Mouse (Mus musculus): Measurements from ENCODE around the gene Wdr70. TPM values are rescaled to one million over a fixed set of nuclear protein-coding genes. Genes with fewer than 3 reads are reported as not detected.

Gene Wdr70
- polyA plus RNA-seq, 1 experiment from 2014 or later, result 49.3 TPM

DNA sequence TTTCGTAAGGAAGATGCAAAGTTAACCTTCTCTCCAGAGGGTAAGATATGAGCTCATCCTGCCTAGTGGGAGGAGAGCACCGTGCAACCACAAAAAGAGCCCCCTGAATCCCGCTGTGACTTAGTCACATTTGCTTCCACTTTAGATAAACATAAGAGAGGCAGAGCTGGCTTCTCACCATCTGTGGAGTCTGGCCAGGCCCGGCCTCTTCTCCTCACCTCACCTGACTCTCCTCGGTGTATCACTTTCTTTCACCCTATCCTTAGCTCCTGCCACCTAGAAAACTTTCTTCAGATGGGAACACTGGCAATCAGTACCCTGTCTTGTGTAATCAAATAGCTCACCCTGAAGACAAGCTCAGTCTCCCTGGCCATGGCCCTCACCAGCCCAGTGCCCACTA lies 240.2 kb downstream of the Wdr70 start:
- no peaks in the 10 kb centered on the region for H3K4me1 ChIP-seq (ENCODE audit: control insufficient read depth, insufficient read depth, low read length)
- H3K9ac ChIP-seq (ENCODE audit: low read depth, low read length), result no peak overlapping the region
- no peaks in the 10 kb centered on the region for H3K27me3 ChIP-seq (ENCODE audit: control insufficient read depth, insufficient read depth, low read length)
- ATAC-seq (replicated peaks; ENCODE audit: insufficient number of reproducible peaks, low FRiP score, low TSS enrichment), result no peak
- H3K4me3 ChIP-seq (ENCODE audit: low read depth, low read length), result no peak overlapping the region
- H3K27ac ChIP-seq (ENCODE audit: low read depth, low read length), result no peak overlapping the region
- WGBS (ENCODE audit: insufficient replicate concordance), result 60% methylated on average over 5 of the region's 5 CpGs
- no peaks in the 10 kb centered on the region for H3K36me3 ChIP-seq (ENCODE audit: control insufficient read depth, insufficient read depth, low read length)
- H3K4me2 ChIP-seq, result no peak overlapping the region
- H3K9me3 ChIP-seq (replicated peaks; ENCODE audit: control insufficient read depth, low read length), result no peaks in the 10 kb centered on the region

GRCm38 (mm10) chr15:7857418-7857817 lies 241.6 kb downstream of the Wdr70 start:
- no peaks in the 10 kb centered on the region for H3K9me3 ChIP-seq (replicated peaks; ENCODE audit: control insufficient read depth, low read length)
- no peak overlapping the region; the same call in 1 of the 2 replicates for H3K4me2 ChIP-seq
- H3K4me3 ChIP-seq (ENCODE audit: low read depth, low read length), result no peak overlapping the region
- no peak overlapping the region for H3K27ac ChIP-seq (ENCODE audit: low read depth, low read length)
- 60% methylated on average over 13 of the region's 13 CpGs for WGBS (ENCODE audit: insufficient replicate concordance)
- ATAC-seq (replicated peaks; ENCODE audit: insufficient number of reproducible peaks, low FRiP score, low TSS enrichment), result no peak
- no peaks in the 10 kb centered on the region for H3K36me3 ChIP-seq (ENCODE audit: control insufficient read depth, insufficient read depth, low read length)
- H3K4me1 ChIP-seq (ENCODE audit: control insufficient read depth, insufficient read depth, low read length), result no peaks in the 10 kb centered on the region
- H3K9ac ChIP-seq (ENCODE audit: low read depth, low read length), result no peak overlapping the region
- H3K27me3 ChIP-seq (ENCODE audit: control insufficient read depth, insufficient read depth, low read length), result no peaks in the 10 kb centered on the region

DNA sequence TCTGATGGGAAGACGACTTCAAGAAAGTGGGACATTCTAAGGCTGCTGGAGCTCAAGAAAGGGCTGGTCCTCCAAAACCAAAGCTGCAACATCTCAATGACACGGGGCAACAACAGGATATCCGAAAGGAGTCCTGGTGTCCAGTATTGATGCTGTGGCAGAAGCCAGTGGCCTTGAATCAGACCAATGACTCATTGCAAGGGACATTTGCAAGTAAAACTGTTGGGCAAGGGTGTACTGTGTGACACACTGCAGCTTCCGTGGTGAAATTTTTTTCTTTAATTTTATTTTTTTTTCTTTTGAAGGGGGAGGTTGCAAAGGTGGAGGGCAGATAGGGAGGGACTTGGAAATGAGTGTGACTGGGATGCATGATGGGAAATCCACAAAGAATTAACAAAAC lies 256.6 kb downstream of the Wdr70 start:
- Histone ChIP-seq H3K27me3 (ENCODE audit: control insufficient read depth, insufficient read depth, low read length) (no peaks in the 10 kb centered on the region), H3K9ac (ENCODE audit: low read depth, low read length) (no peak overlapping the region), H3K4me2 (no peak overlapping the region), H3K4me3 (ENCODE audit: low read depth, low read length) (no peak overlapping the region), H3K27ac (ENCODE audit: low read depth, low read length) (no peak overlapping the region), H3K9me3 (replicated peaks; ENCODE audit: control insufficient read depth, low read length) (no peaks in the 10 kb centered on the region), H3K36me3 (ENCODE audit: control insufficient read depth, insufficient read depth, low read length) (no peaks in the 10 kb centered on the region), H3K4me1 (ENCODE audit: control insufficient read depth, insufficient read depth, low read length) (no peaks in the 10 kb centered on the region)
- ATAC-seq (replicated peaks; ENCODE audit: insufficient number of reproducible peaks, low FRiP score, low TSS enrichment), result no peak
- WGBS (ENCODE audit: insufficient replicate concordance), result 74% methylated on average over 4 of the region's 4 CpGs

DNA sequence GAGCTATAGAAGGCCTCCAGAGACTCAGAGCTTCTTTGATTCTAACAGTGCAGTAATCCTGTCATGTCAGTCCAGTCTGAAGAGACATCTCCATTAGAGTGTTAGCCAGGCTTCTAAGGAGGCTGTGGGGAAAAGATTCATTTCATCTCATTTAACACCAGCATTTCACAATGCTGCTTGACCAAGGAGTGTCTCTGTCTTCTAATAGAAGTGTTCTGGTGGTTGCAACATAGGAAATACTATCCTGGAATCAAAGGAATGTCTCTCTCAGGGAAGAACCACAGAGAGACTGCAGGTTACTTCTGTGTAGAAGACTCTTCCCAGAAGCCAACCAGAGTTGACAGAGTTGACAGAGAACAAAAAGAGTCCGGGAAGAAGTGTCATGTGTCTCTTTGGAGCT lies 257.3 kb downstream of the Wdr70 start:
- ATAC-seq (replicated peaks; ENCODE audit: insufficient number of reproducible peaks, low FRiP score, low TSS enrichment), result no peak
- 75% methylated on average over 1 of the region's 1 CpGs for WGBS (ENCODE audit: insufficient replicate concordance)

DNA sequence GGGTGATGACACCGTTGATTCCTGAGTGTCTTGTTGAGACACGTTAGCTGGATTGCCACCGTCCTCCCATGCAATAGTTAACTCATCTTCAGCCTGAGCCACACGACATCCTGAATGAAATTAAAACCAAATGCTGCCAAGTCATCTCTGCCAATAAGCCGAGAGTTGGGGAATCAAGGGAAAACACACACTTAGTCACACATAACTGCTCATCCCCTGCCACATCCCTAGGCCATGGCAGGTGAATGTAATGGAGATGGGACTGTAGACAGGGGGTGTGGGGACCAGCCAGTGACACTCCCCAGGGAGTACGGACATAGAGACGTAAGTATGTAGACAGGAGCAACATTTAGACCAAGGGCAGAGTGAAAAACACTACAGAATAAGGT lies 260.1 kb downstream of the Wdr70 start:
- 75% methylated on average over 7 of the region's 7 CpGs for WGBS (ENCODE audit: insufficient replicate concordance)
- Histone ChIP-seq H3K9me3 (replicated peaks; ENCODE audit: control insufficient read depth, low read length) (no peaks in the 10 kb centered on the region), H3K4me2 (no peak overlapping the region), H3K36me3 (ENCODE audit: control insufficient read depth, insufficient read depth, low read length) (no peaks in the 10 kb centered on the region), H3K27me3 (ENCODE audit: control insufficient read depth, insufficient read depth, low read length) (no peaks in the 10 kb centered on the region), H3K27ac (ENCODE audit: low read depth, low read length) (no peak overlapping the region), H3K4me1 (ENCODE audit: control insufficient read depth, insufficient read depth, low read length) (no peaks in the 10 kb centered on the region), H3K9ac (ENCODE audit: low read depth, low read length) (no peak overlapping the region), H3K4me3 (ENCODE audit: low read depth, low read length) (no peak overlapping the region)
- ATAC-seq (replicated peaks; ENCODE audit: insufficient number of reproducible peaks, low FRiP score, low TSS enrichment), result no peak

More for the DNA sequence above, 257.3 kb downstream of the Wdr70 start:
- H3K27me3 ChIP-seq (ENCODE audit: control insufficient read depth, insufficient read depth, low read length), result no peaks in the 10 kb centered on the region
- no peaks in the 10 kb centered on the region for H3K9me3 ChIP-seq (replicated peaks; ENCODE audit: control insufficient read depth, low read length)
- no peak overlapping the region for H3K4me3 ChIP-seq (ENCODE audit: low read depth, low read length)
- no peak overlapping the region for H3K9ac ChIP-seq (ENCODE audit: low read depth, low read length)
- no peak overlapping the region for H3K4me2 ChIP-seq
- H3K4me1 ChIP-seq (ENCODE audit: control insufficient read depth, insufficient read depth, low read length), result no peaks in the 10 kb centered on the region
- H3K27ac ChIP-seq (ENCODE audit: low read depth, low read length), result no peak overlapping the region
- no peaks in the 10 kb centered on the region for H3K36me3 ChIP-seq (ENCODE audit: control insufficient read depth, insufficient read depth, low read length)

DNA sequence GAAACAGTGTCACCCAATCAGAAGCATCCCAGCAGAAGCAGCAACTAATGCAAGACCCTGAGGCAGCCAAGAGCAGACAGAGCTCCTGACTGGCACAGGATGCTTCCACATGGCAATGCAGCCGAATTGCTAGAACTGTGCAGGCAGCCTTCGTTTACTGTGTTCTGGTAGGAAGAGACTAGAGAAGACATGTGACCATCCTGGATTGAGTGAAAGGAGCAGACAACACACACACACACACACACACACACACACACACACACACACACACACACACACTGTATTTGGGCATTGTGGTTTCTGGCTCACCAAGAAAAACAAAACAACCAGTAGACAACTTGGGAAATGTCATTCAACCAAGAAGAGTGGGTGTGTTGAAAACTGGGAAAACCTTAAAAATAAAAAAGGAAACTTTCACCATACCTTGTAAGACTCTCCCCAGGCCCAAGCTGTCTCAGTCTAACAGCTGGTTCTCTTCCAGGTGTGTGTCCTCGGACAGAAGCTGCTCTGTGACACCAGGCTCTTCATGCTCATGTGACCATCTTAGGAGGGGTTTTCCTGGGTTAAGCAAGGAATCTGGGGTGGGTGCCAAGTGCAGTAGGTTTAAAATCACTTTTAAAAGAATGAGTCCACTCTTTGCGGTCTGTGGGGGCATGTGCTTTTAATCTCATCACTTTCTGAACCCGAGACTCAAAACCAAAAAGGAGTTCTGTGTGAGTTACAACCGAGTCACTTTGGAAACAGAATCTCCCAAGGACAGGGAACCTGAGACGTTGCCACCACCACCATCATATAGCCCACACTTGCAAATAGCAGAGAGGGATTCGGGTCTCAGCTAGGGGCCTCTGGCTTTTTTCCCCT lies 260.7 kb downstream of the Wdr70 start:
- no peaks in the 10 kb centered on the region for H3K9me3 ChIP-seq (replicated peaks; ENCODE audit: control insufficient read depth, low read length)
- ATAC-seq (replicated peaks; ENCODE audit: insufficient number of reproducible peaks, low FRiP score, low TSS enrichment), result no peak
- no peaks in the 10 kb centered on the region for H3K4me1 ChIP-seq (ENCODE audit: control insufficient read depth, insufficient read depth, low read length)
- H3K36me3 ChIP-seq (ENCODE audit: control insufficient read depth, insufficient read depth, low read length), result no peaks in the 10 kb centered on the region
- H3K9ac ChIP-seq (ENCODE audit: low read depth, low read length), result no peak overlapping the region
- no peaks in the 10 kb centered on the region for H3K27me3 ChIP-seq (ENCODE audit: control insufficient read depth, insufficient read depth, low read length)
- WGBS (ENCODE audit: insufficient replicate concordance), result 72% methylated on average over 8 of the region's 8 CpGs
- no peak overlapping the region for H3K27ac ChIP-seq (ENCODE audit: low read depth, low read length)
- H3K4me2 ChIP-seq, result no peak overlapping the region
- H3K4me3 ChIP-seq (ENCODE audit: low read depth, low read length), result no peak overlapping the region

DNA sequence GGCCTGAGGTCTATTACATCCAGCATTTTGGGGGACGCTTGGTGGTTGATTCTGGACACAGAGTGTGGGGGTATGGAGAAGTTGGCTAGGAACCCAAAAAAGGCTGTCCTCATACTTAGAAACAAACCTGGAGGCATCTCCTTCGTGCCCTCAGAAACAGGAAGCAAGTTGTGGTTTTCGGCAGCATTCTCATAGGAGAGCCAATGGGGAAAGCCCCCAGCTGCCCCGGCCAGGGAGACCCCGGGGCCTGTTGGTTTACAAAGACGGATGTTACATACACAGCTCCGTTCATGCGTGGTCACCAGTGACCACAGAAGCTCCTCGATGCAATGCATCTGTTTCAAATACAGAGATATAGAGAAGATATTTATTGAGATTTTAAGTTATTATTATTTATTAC lies 263.6 kb downstream of the Wdr70 start:
- ATAC-seq (replicated peaks; ENCODE audit: insufficient number of reproducible peaks, low FRiP score, low TSS enrichment), result no peak
- H3K4me3 ChIP-seq (ENCODE audit: low read depth, low read length), result no peak overlapping the region
- H3K9me3 ChIP-seq (replicated peaks; ENCODE audit: control insufficient read depth, low read length), result no peaks in the 10 kb centered on the region
- WGBS (ENCODE audit: insufficient replicate concordance), result 89% methylated on average over 9 of the region's 9 CpGs
- H3K36me3 ChIP-seq (ENCODE audit: control insufficient read depth, insufficient read depth, low read length), result no peaks in the 10 kb centered on the region
- H3K4me1 ChIP-seq (ENCODE audit: control insufficient read depth, insufficient read depth, low read length), result no peaks in the 10 kb centered on the region
- H3K27me3 ChIP-seq (ENCODE audit: control insufficient read depth, insufficient read depth, low read length), result no peaks in the 10 kb centered on the region
- H3K9ac ChIP-seq (ENCODE audit: low read depth, low read length), result no peak overlapping the region
- H3K27ac ChIP-seq (ENCODE audit: low read depth, low read length), result no peak overlapping the region
- H3K4me2 ChIP-seq, result no peak overlapping the region

- Histone ChIP-seq H3K9ac (ENCODE audit: low read depth, low read length) (no peak overlapping the region), H3K9me3 (replicated peaks; ENCODE audit: control insufficient read depth, low read length) (no peaks in the 10 kb centered on the region), H3K4me1 (ENCODE audit: control insufficient read depth, insufficient read depth, low read length) (peaks cover 5% of the 10 kb centered on the region), H3K36me3 (ENCODE audit: control insufficient read depth, insufficient read depth, low read length) (no peaks in the 10 kb centered on the region), H3K27me3 (ENCODE audit: control insufficient read depth, insufficient read depth, low read length) (no peaks in the 10 kb centered on the region), H3K27ac (ENCODE audit: low read depth, low read length) (no peak overlapping the region), H3K4me3 (ENCODE audit: low read depth, low read length) (no peak overlapping the region), H3K4me2 (no peak overlapping the region)
- WGBS (ENCODE audit: insufficient replicate concordance), result 23% methylated on average over 6 of the region's 6 CpGs
- ATAC-seq (replicated peaks; ENCODE audit: insufficient number of reproducible peaks, low FRiP score, low TSS enrichment), result no peak; the same call in 1 of the 2 replicates
Measured at GRCm38 (mm10) chr15:7825530-7825929, 273.5 kb downstream of the Wdr70 start.

GRCm38 (mm10) chr15:7823886-7824285 lies 275.1 kb downstream of the Wdr70 start:
- H3K4me3 ChIP-seq (ENCODE audit: low read depth, low read length), result no peak overlapping the region
- H3K4me1 ChIP-seq (ENCODE audit: control insufficient read depth, insufficient read depth, low read length), result peaks cover 5% of the 10 kb centered on the region
- H3K27ac ChIP-seq (ENCODE audit: low read depth, low read length), result no peak overlapping the region
- no peak for ATAC-seq (replicated peaks; ENCODE audit: insufficient number of reproducible peaks, low FRiP score, low TSS enrichment)
- 50% methylated on average over 6 of the region's 6 CpGs for WGBS (ENCODE audit: insufficient replicate concordance)
- H3K9me3 ChIP-seq (replicated peaks; ENCODE audit: control insufficient read depth, low read length), result no peaks in the 10 kb centered on the region
- peaks cover 3% of the 10 kb centered on the region; the same call in 1 of the 2 replicates for H3K27me3 ChIP-seq (ENCODE audit: control insufficient read depth, insufficient read depth, low read length)
- H3K9ac ChIP-seq (ENCODE audit: low read depth, low read length), result no peak overlapping the region
- no peaks in the 10 kb centered on the region for H3K36me3 ChIP-seq (ENCODE audit: control insufficient read depth, insufficient read depth, low read length)
- H3K4me2 ChIP-seq, result no peak overlapping the region

Data from heart, embryonic 11.5 days (tissue).